Mouse (Mus musculus): Measurements from ENCODE around the gene Igf1r. TPM values are rescaled to one million over a fixed set of nuclear protein-coding genes. Genes with fewer than 3 reads are reported as not detected.
A peak's percentile ranks its signal among the peaks of the same experiment; 100 is the strongest.

The Igf1r gene
- polyA plus RNA-seq, 1 experiment, result 0.17 TPM

- H3K36me3 ChIP-seq (ENCODE audit: control insufficient read depth), result peaks cover 9% of the 10 kb centered on the region
- no peaks in the 10 kb centered on the region for H3K9me3 ChIP-seq (ENCODE audit: control insufficient read depth, low read length)
- no peaks in the 10 kb centered on the region for H3K27me3 ChIP-seq (ENCODE audit: control insufficient read depth)
- H3K4me3 ChIP-seq (replicated peaks), result no peak overlapping the region
- TF ChIP-seq TAL1 (IDR thresholded peaks at IDR 0.05; ENCODE audit: low read length) (no peak), GATA1 (IDR thresholded peaks at IDR 0.05; ENCODE audit: low read length) (no peak)
- H3K4me1 ChIP-seq (ENCODE audit: control insufficient read depth), result peaks cover 45% of the 10 kb centered on the region
Measured at GRCm38 (mm10) chr7:67969076-67969475, 16.4 kb downstream of the Igf1r start.

DNA sequence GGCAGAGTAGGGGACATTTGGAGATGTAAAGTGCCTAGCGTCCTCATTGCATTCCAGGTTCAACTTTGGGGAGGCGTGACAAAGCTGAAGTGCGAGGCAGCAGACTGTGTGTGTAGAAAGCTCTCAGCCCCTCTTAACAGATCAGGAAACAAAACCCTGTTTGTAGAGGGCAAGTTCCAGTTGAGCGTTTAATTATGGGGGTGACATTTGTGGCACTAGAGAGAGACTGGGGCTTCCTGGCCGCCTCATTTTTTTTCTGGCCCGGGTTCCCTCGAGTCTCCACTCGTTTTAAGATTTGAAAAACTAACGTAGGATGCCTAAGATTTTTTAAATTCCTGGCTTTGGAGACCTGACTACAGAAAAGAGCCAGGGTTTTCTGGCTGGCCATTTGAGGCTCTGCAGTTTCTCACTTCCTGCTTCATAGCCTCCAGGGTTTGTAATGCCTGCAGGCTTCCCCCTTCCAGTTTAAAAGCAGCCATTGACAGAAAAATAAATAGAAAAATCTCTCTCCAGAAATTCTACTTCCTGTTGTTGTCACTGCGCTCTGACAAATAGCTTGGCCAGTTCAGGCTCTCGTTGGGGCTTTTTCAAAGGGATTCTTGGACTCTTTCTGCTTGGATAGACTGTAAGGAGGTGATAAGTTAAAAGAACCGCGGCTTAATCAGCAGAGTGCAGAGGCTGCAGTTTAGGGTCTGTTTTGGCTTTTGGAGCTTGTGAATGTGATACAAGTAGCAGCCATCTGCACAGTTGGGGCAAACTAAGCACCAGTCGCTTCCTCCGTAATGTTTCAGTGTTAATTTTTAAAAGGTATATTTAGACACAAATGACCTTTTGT, 20.8 kb downstream of the Igf1r start:
- Histone ChIP-seq H3K4me3 (replicated peaks) (peak overlapping the region; percentile 41), H3K27me3 (ENCODE audit: control insufficient read depth) (no peaks in the 10 kb centered on the region), H3K9me3 (ENCODE audit: control insufficient read depth, low read length) (no peaks in the 10 kb centered on the region), H3K4me1 (ENCODE audit: control insufficient read depth) (peaks cover 67% of the 10 kb centered on the region), H3K36me3 (ENCODE audit: control insufficient read depth) (peaks cover 9% of the 10 kb centered on the region)
- TF ChIP-seq GATA1 (IDR thresholded peaks at IDR 0.05; ENCODE audit: low read length) (no peak), TAL1 (IDR thresholded peaks at IDR 0.05; ENCODE audit: low read length) (peak; percentile 47; the same call in 2 of the 3 replicates)

DNA sequence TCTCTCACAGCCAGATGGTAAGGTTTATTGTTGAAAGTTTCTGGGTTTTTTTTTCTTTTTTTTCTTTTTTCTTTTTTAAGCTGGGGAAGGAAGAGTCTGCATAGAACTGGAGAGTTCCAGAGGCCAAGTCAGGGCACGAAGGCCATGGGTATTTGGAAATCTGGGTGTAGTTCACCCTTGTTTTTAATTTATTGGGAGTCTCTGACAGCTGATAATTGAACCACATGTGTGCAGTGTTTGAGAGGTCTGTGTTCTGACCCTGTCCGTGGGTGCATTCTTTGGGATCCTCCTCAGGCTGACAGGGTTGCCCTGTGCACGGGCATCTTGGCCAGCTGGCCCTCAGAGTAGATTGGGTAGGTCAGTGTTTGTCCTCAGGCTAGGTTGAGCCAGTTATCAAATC, 29.3 kb downstream of the Igf1r start:
- Histone ChIP-seq H3K9me3 (ENCODE audit: control insufficient read depth, low read length) (no peaks in the 10 kb centered on the region), H3K4me3 (replicated peaks) (no peak overlapping the region), H3K27me3 (ENCODE audit: control insufficient read depth) (no peaks in the 10 kb centered on the region), H3K4me1 (ENCODE audit: control insufficient read depth) (peaks cover 60% of the 10 kb centered on the region), H3K36me3 (ENCODE audit: control insufficient read depth) (no peaks in the 10 kb centered on the region)
- TF ChIP-seq GATA1 (IDR thresholded peaks at IDR 0.05; ENCODE audit: low read length) (no peak), TAL1 (IDR thresholded peaks at IDR 0.05; ENCODE audit: low read length) (no peak)

DNA sequence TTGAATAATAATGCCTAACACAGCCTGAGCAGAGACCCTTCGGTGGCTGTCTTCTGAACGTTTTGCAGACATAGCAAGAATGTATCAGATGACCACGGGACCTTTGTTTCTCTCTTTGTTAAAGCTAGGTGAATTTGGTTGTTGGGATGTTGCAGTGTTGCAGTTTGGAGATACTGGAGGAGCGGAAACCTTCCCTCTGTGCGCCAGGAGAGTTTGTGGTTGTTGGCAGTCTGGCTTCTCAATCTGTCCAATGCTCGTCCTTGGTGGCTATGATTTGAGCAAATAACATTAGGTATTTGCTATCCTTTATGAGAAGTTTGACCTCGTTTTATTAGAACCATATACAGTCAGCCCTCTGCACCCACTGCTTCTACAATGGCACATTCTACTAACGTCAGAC, 30.2 kb downstream of the Igf1r start:
- Histone ChIP-seq H3K27me3 (ENCODE audit: control insufficient read depth) (no peaks in the 10 kb centered on the region), H3K9me3 (ENCODE audit: control insufficient read depth, low read length) (no peaks in the 10 kb centered on the region), H3K4me1 (ENCODE audit: control insufficient read depth) (peaks cover 56% of the 10 kb centered on the region), H3K36me3 (ENCODE audit: control insufficient read depth) (peaks cover under 1% of the 10 kb centered on the region), H3K4me3 (replicated peaks) (no peak overlapping the region)
- no peak for TF ChIP-seq TAL1 (IDR thresholded peaks at IDR 0.05; ENCODE audit: low read length)
- TF ChIP-seq GATA1 (IDR thresholded peaks at IDR 0.05; ENCODE audit: low read length), result no peak

- Histone ChIP-seq H3K36me3 (ENCODE audit: control insufficient read depth) (peaks cover 2% of the 10 kb centered on the region), H3K9me3 (ENCODE audit: control insufficient read depth, low read length) (no peaks in the 10 kb centered on the region), H3K4me3 (replicated peaks) (no peak overlapping the region), H3K4me1 (ENCODE audit: control insufficient read depth) (peaks cover 52% of the 10 kb centered on the region), H3K27me3 (ENCODE audit: control insufficient read depth) (no peaks in the 10 kb centered on the region)
- TF ChIP-seq GATA1 (IDR thresholded peaks at IDR 0.05; ENCODE audit: low read length) (no peak), TAL1 (IDR thresholded peaks at IDR 0.05; ENCODE audit: low read length) (no peak)
Measured at GRCm38 (mm10) chr7:67983451-67983850, 30.8 kb downstream of the Igf1r start.

DNA sequence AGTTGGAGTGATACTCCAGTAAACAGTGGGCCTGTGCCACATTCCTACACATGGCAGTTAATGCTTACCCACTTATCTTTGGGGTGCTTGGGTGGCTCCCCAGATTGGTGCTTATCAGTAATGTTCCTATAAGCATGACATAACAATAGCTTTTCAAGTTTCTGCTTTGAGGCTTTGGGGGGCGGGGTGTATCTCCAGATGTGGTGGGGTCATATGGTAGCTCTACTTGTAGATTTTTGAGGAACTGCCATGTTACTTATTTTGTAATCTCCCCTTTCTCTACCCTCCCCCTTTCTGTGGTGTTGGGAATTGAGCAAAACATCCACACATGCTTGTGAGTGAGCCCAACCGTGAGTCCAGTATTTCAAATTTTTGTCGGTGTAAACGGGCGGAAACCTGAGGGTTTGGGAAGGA, 32.4 kb downstream of the Igf1r start:
- H3K4me3 ChIP-seq (replicated peaks), result no peak overlapping the region
- peaks cover 49% of the 10 kb centered on the region for H3K4me1 ChIP-seq (ENCODE audit: control insufficient read depth)
- TF ChIP-seq GATA1 (IDR thresholded peaks at IDR 0.05; ENCODE audit: low read length) (no peak), TAL1 (IDR thresholded peaks at IDR 0.05; ENCODE audit: low read length) (no peak)
- H3K36me3 ChIP-seq (ENCODE audit: control insufficient read depth), result peaks cover 7% of the 10 kb centered on the region
- H3K9me3 ChIP-seq (ENCODE audit: control insufficient read depth, low read length), result no peaks in the 10 kb centered on the region
- peaks cover 3% of the 10 kb centered on the region; the same call in 1 of the 2 replicates for H3K27me3 ChIP-seq (ENCODE audit: control insufficient read depth)

GRCm38 (mm10) chr7:67985511-67985910, 32.9 kb downstream of the Igf1r start:
- Histone ChIP-seq H3K9me3 (ENCODE audit: control insufficient read depth, low read length) (no peaks in the 10 kb centered on the region), H3K36me3 (ENCODE audit: control insufficient read depth) (peaks cover 7% of the 10 kb centered on the region), H3K4me3 (replicated peaks) (no peak overlapping the region), H3K4me1 (ENCODE audit: control insufficient read depth) (peaks cover 47% of the 10 kb centered on the region), H3K27me3 (ENCODE audit: control insufficient read depth) (peaks cover 3% of the 10 kb centered on the region; the same call in 1 of the 2 replicates)
- TF ChIP-seq GATA1 (IDR thresholded peaks at IDR 0.05; ENCODE audit: low read length) (no peak), TAL1 (IDR thresholded peaks at IDR 0.05; ENCODE audit: low read length) (no peak)

DNA sequence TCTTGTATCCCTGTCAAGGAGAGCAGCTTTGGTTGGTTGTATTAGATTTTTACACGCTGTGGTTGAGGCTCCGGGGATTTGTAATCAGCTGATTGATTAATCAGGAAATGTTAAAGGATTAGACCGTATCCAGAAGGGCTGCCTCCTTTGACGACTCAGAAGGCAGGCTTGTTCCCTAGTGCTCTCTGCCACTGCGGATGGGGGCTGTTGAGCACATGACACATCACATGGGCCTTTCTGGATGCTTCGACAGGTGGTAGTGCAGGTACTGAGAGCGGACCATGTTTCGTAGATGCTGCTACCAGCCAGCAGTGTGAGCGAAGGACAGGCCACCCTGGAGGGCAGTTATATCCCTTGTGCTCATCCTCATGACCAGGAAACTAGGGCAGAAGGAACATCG, 33.6 kb downstream of the Igf1r start:
- no peak for TF ChIP-seq TAL1 (IDR thresholded peaks at IDR 0.05; ENCODE audit: low read length)
- TF ChIP-seq GATA1 (IDR thresholded peaks at IDR 0.05; ENCODE audit: low read length), result no peak
- H3K27me3 ChIP-seq (ENCODE audit: control insufficient read depth), result peaks cover 3% of the 10 kb centered on the region; the same call in 1 of the 2 replicates
- peaks cover 7% of the 10 kb centered on the region for H3K36me3 ChIP-seq (ENCODE audit: control insufficient read depth)
- H3K9me3 ChIP-seq (ENCODE audit: control insufficient read depth, low read length), result no peaks in the 10 kb centered on the region
- H3K4me1 ChIP-seq (ENCODE audit: control insufficient read depth), result peaks cover 47% of the 10 kb centered on the region
- H3K4me3 ChIP-seq (replicated peaks), result no peak overlapping the region

DNA sequence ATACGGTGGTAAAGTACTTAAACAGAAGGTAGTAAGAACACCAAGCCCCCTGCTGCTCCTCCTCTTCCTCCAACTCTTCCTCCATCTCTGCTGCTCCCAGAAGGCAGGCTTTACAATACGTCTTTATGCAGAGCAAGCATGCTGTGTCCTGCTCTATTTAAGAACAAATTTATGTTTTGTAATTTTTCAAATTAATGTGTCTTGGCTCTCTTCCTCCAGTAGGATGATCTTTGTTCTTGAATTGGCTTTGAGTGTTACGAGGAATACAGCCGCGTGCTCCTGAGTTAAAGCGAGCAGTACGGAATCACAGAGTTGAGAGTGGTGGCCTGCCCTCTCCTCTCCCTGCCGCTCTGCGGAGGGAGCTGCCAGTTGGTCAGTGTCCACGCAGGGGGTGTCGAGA, 34.2 kb downstream of the Igf1r start:
- TF ChIP-seq GATA1 (IDR thresholded peaks at IDR 0.05; ENCODE audit: low read length) (no peak), TAL1 (IDR thresholded peaks at IDR 0.05; ENCODE audit: low read length) (no peak)
- Histone ChIP-seq H3K36me3 (ENCODE audit: control insufficient read depth) (peaks cover 7% of the 10 kb centered on the region), H3K9me3 (ENCODE audit: control insufficient read depth, low read length) (no peaks in the 10 kb centered on the region), H3K4me3 (replicated peaks) (no peak overlapping the region), H3K4me1 (ENCODE audit: control insufficient read depth) (peaks cover 46% of the 10 kb centered on the region), H3K27me3 (ENCODE audit: control insufficient read depth) (peaks cover 3% of the 10 kb centered on the region; the same call in 1 of the 2 replicates)
